Mouse (Mus musculus): ENCODE results near the gene Uaca.

DNA sequence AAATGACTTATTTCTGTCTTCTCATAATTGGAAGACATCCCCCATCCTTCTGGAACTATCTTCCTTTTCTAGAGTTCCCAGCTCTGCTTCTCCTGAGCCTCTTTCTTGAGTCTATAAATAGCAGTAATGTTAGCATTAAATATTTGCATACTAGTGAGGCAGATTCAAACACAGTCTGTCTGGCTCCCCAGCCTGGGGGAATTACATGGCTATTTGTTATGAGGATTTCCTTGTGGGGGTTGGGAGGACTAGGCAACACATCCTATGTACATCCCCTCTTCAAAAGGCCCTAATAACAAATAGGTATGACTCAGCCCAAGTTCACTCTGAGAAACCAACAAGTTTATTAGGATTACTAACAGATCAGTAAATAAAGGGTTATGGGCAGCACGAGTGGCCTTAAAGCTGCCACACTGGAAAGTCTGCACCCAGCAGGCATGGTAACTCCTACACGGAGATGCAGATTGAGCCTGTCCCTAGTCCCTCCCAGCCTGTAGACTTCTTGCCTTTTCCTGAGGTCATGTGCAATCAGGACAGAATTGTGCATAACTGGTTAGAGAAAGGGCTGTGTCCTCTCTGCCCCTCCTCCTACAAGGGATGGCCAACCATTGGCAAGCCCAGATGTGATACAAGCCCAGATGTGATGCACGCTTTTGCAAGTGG is 105.6 kb downstream of the Uaca start:
- TF ChIP-seq CTCF (IDR thresholded peaks at IDR 0.05; ENCODE audit: control insufficient read depth, insufficient read depth, insufficient replicate concordance, low read depth, low read length) = no peak
- no peak for TF ChIP-seq POLR2A (IDR thresholded peaks at IDR 0.05; ENCODE audit: control insufficient read depth, low read depth, low read length)
